9 mouse cellular contexts compared by ENCODE assay signal in genomic region chr5:27680476-27680875, GRCm38 (mm10).
DNase-seq lines count a peak whose midpoint lies in the region; ATAC-seq and TF ChIP-seq lines count a peak whose summit lies in the region.
"Had no signal": no experiment of that assay in that cellular context is flagged by ENCODE, and none has a peak within 500 bp of the region (broad histone marks: within the 10 kb centered on the region; RNA-seq: fewer than 3 reads in every experiment).

No protein-coding gene starts in this region.

- H3K27me3 ChIP-seq in embryonic facial prominence, embryonic 10.5 days (replicated peaks; ENCODE audit: low read depth, poor library complexity, severe bottlenecking): no peaks in the 10 kb centered on the region
- no peaks in the 10 kb centered on the region for H3K27me3 ChIP-seq in liver, embryonic 13.5 days
- H3K27me3 ChIP-seq in midbrain, embryonic 16.5 days (ENCODE audit: control insufficient read depth, insufficient read depth, low read depth, low read length): no peaks in the 10 kb centered on the region

- no peaks in the 10 kb centered on the region for H3K9me3 ChIP-seq in embryonic facial prominence, embryonic 10.5 days
- H3K9me3 ChIP-seq in liver, embryonic 13.5 days (replicated peaks): no peaks in the 10 kb centered on the region
- H3K9me3 ChIP-seq in midbrain, embryonic 16.5 days (replicated peaks; ENCODE audit: control insufficient read depth, low read length, poor library complexity, severe bottlenecking): no peaks in the 10 kb centered on the region

- H3K4me2 ChIP-seq in liver, embryonic 13.5 days: no peak overlapping the region
- no peak overlapping the region for H3K4me2 ChIP-seq in midbrain, embryonic 16.5 days (ENCODE audit: low read length)

- intact Hi-C loops in left cerebral cortex, adult 2 months (cut with DNase I): no loop called here
- intact Hi-C loops in left cerebral cortex, postnatal 36 days (cut with DNase I): loop anchor here (10.0 kb wide), 1 partner anchor 414 kb away; no protein-coding TSS in a partner anchor

- peak; percentile 36 to 38 for DNase-seq in left cerebral cortex, adult 2 months (ENCODE audit: extremely low spot score in 1 of 2, low spot score in 2 of 2)
- no peak for DNase-seq in left cerebral cortex, postnatal 36 days (ENCODE audit: low spot score in 2 of 2)
- peak; percentile 26 for DNase-seq in MN1 (ENCODE audit: low spot score)
- DNase-seq in adrenal gland, postnatal 36 days: peak; percentile 56 to 74
- peak; percentile 43 for DNase-seq in embryonic facial prominence, embryonic 10.5 days (ENCODE audit: low spot score)
- DNase-seq in liver, embryonic 13.5 days: no peak
- peak; percentile 6 for DNase-seq in thymus, postnatal 14 days

- H3K36me3 ChIP-seq in embryonic facial prominence, embryonic 10.5 days (replicated peaks): no peaks in the 10 kb centered on the region
- no peaks in the 10 kb centered on the region for H3K36me3 ChIP-seq in liver, embryonic 13.5 days
- no peaks in the 10 kb centered on the region for H3K36me3 ChIP-seq in midbrain, embryonic 16.5 days (ENCODE audit: control insufficient read depth, insufficient read depth, low read length)

- no peak overlapping the region for H3K9ac ChIP-seq in liver, embryonic 13.5 days
- no peak overlapping the region for H3K9ac ChIP-seq in midbrain, embryonic 16.5 days (ENCODE audit: low read depth, low read length)

- no peak overlapping the region for H3K27ac ChIP-seq in left cerebral cortex, adult 2 months
- no peak overlapping the region for H3K27ac ChIP-seq in embryonic facial prominence, embryonic 10.5 days (replicated peaks)
- H3K27ac ChIP-seq in liver, embryonic 13.5 days: no peak overlapping the region
- no peak overlapping the region for H3K27ac ChIP-seq in midbrain, embryonic 16.5 days (ENCODE audit: low read length)
- H3K27ac ChIP-seq: macrophage had no signal

- 39% methylated on average over 5 of the region's 5 CpGs for WGBS in embryonic facial prominence, embryonic 10.5 days
- whole genome bisulfite sequencing in liver, embryonic 13.5 days (ENCODE audit: insufficient replicate concordance): 18% methylated on average over 5 of the region's 5 CpGs
- WGBS in midbrain, embryonic 16.5 days: 32% methylated on average over 5 of the region's 5 CpGs

- peak; percentile 72 for ATAC-seq in liver, embryonic 13.5 days (ENCODE audit: low read depth)
- ATAC-seq in midbrain, embryonic 16.5 days: no peak

- H3K4me3 ChIP-seq in left cerebral cortex, adult 2 months: no peak overlapping the region
- H3K4me3 ChIP-seq in embryonic facial prominence, embryonic 10.5 days: no peak overlapping the region
- no peak overlapping the region for H3K4me3 ChIP-seq in liver, embryonic 13.5 days (replicated peaks)
- H3K4me3 ChIP-seq in midbrain, embryonic 16.5 days (ENCODE audit: low read depth, low read length): no peak overlapping the region

- TF ChIP-seq CTCF in left cerebral cortex, adult 2 months (IDR thresholded peaks at IDR 0.05): peak; percentile 74

- no peaks in the 10 kb centered on the region for H3K4me1 ChIP-seq in embryonic facial prominence, embryonic 10.5 days
- 0 out of 2 replicates have a peak, but pooled peaks cover 6% of the 10 kb centered on the region for H3K4me1 ChIP-seq in liver, embryonic 13.5 days (replicated peaks)
- no peaks in the 10 kb centered on the region for H3K4me1 ChIP-seq in midbrain, embryonic 16.5 days (ENCODE audit: control insufficient read depth, insufficient read depth, low read length)

Comparison
In these comparisons a context has a peak if more than half of its experiments do, and no peak if none do; other contexts are left out.
1. DNase-seq: peak in left cerebral cortex, adult 2 months (2 of 2), MN1 (single experiment), adrenal gland, postnatal 36 days (2 of 2), embryonic facial prominence, embryonic 10.5 days (single experiment) and thymus, postnatal 14 days (single experiment); none in left cerebral cortex, postnatal 36 days (0 of 2) and liver, embryonic 13.5 days (single experiment).